Mouse (Mus musculus): ENCODE results near the gene Papss2. TPM values are rescaled to one million over a fixed set of nuclear protein-coding genes. Genes with fewer than 3 reads are reported as not detected.

The Papss2 gene
- total RNA-seq (2021) = 10 to 100 TPM; 16.0 to 16.8 TPM

- intact Hi-C loops (cut with DNase I) = loop anchor here (2.0 to 5.0 kb wide), 3 partner anchors 39 to 623 kb away; no protein-coding TSS in a partner anchor
- peak; percentile 74 to 78 for DNase-seq
Measured at GRCm38 (mm10) chr19:32595506-32596286, at the start of gene Papss2. Gene Papss2 (plus strand): TSS chr19:32595790.

- peak; percentile 18 to 30 for DNase-seq
- intact Hi-C loops (cut with DNase I) = no loop called here
Measured at GRCm38 (mm10) chr19:32547396-32547795, 48.2 kb upstream of the Papss2 start.

GRCm38 (mm10) chr19:32548202-32548601 lies 47.4 kb upstream of the Papss2 start:
- no peak for DNase-seq
- intact Hi-C loops (cut with DNase I) = no loop called here

- intact Hi-C loops (cut with DNase I) = no loop called here
- no peak for DNase-seq
Measured at GRCm38 (mm10) chr19:32550446-32550845, 45.1 kb upstream of the Papss2 start.

GRCm38 (mm10) chr19:32551442-32551841 lies 44.1 kb upstream of the Papss2 start:
- DNase-seq = peak; percentile 30 to 37

GRCm38 (mm10) chr19:32552106-32552505 lies 43.5 kb upstream of the Papss2 start:
- peak; percentile 19 to 25 for DNase-seq
- intact Hi-C loops (cut with DNase I) = no loop called here

More at GRCm38 (mm10) chr19:32551442-32551841, 44.1 kb upstream of the Papss2 start:
- intact Hi-C loops (cut with DNase I) = no loop called here

- intact Hi-C loops (cut with DNase I) = no loop called here
- DNase-seq = no peak
Measured at GRCm38 (mm10) chr19:32553310-32553709, 42.3 kb upstream of the Papss2 start.

GRCm38 (mm10) chr19:32555257-32555656 lies 40.3 kb upstream of the Papss2 start:
- DNase-seq = no peak
- intact Hi-C loops (cut with DNase I) = no loop called here

GRCm38 (mm10) chr19:32567025-32567424 lies 28.6 kb upstream of the Papss2 start:
- DNase-seq = no peak
- intact Hi-C loops (cut with DNase I) = no loop called here

GRCm38 (mm10) chr19:32567447-32567846 lies 28.1 kb upstream of the Papss2 start:
- intact Hi-C loops (cut with DNase I) = no loop called here
- DNase-seq = no peak

GRCm38 (mm10) chr19:32568470-32568869 lies 27.1 kb upstream of the Papss2 start:
- intact Hi-C loops (cut with DNase I) = no loop called here
- no peak for DNase-seq

GRCm38 (mm10) chr19:32568961-32569653 lies 26.5 kb upstream of the Papss2 start:
- DNase-seq = no peak
- intact Hi-C loops (cut with DNase I) = no loop called here

- intact Hi-C loops (cut with DNase I) = no loop called here
- no peak for DNase-seq
Measured at GRCm38 (mm10) chr19:32569725-32570124, 25.9 kb upstream of the Papss2 start.

- no peak for DNase-seq
- intact Hi-C loops (cut with DNase I) = no loop called here
Measured at GRCm38 (mm10) chr19:32572191-32572590, 23.4 kb upstream of the Papss2 start.

GRCm38 (mm10) chr19:32573259-32573658 lies 22.3 kb upstream of the Papss2 start:
- intact Hi-C loops (cut with DNase I) = no loop called here
- DNase-seq = peak in 1 of 2 experiments; percentile 31

- intact Hi-C loops (cut with DNase I) = no loop called here
- no peak for DNase-seq
Measured at GRCm38 (mm10) chr19:32574846-32575245, 20.7 kb upstream of the Papss2 start.

GRCm38 (mm10) chr19:32577749-32578148 lies 17.8 kb upstream of the Papss2 start:
- intact Hi-C loops (cut with DNase I) = no loop called here

GRCm38 (mm10) chr19:32583091-32583766 lies 12.4 kb upstream of the Papss2 start:
- DNase-seq = no peak
- intact Hi-C loops (cut with DNase I) = no loop called here

More at GRCm38 (mm10) chr19:32577749-32578148, 17.8 kb upstream of the Papss2 start:
- DNase-seq = peak in 1 of 2 experiments; percentile 21

- DNase-seq = no peak
Measured at GRCm38 (mm10) chr19:32587727-32588126, 7.9 kb upstream of the Papss2 start.

GRCm38 (mm10) chr19:32592749-32593148 lies 2.8 kb upstream of the Papss2 start:
- DNase-seq = no peak
- intact Hi-C loops (cut with DNase I) = no loop called here

More at GRCm38 (mm10) chr19:32587727-32588126, 7.9 kb upstream of the Papss2 start:
- intact Hi-C loops (cut with DNase I) = no loop called here

GRCm38 (mm10) chr19:32593870-32594269 lies 1.7 kb upstream of the Papss2 start:
- no peak for DNase-seq
- intact Hi-C loops (cut with DNase I) = loop anchor here (2.0 kb wide), 1 partner anchor 41 kb away; no protein-coding TSS in a partner anchor

All from heart, postnatal 10 days (tissue).